Mouse (Mus musculus) heart, postnatal 0 days (tissue): ENCODE measurements around the gene Slc2a4. TPM values are rescaled to one million over a fixed set of nuclear protein-coding genes. Genes with fewer than 3 reads are reported as not detected.

Experiments
- ATAC-seq: fragments of 200-750 bp; cut with Nextera tagmentation; 2 replicates; pipeline ENCODE4 v1.8.0; 2017; ENCODE audit warnings: low read depth, moderate number of reproducible peaks, moderate library complexity; ENCODE audit not compliant: insufficient read depth
- DNase-seq: peaks from one replicate; pipeline ENCODE4 v3.0.0-alpha.2; 2016; ENCODE audit warnings: low spot score
- H3K27ac ChIP-seq: fragments of 300-500 bp; sonication (generic); 2 replicates; pipeline ENCODE4 v1.5.1; 2014; ENCODE audit warnings: low read depth, mild to moderate bottlenecking
- H3K27me3 ChIP-seq: fragments of 300-500 bp; sonication (generic); 2 replicates; pipeline ENCODE4 v1.6.1; 2014; ENCODE audit warnings: low read length, mixed read lengths; ENCODE audit not compliant: control insufficient read depth, insufficient read depth
- H3K36me3 ChIP-seq: fragments of 300-500 bp; sonication (generic); replicated peaks from 2 replicates; pipeline ENCODE4 v1.6.1; 2014; ENCODE audit warnings: low read length, mixed read lengths; ENCODE audit not compliant: control insufficient read depth, insufficient read depth
- H3K4me1 ChIP-seq: fragments of 300-500 bp; sonication (generic); 2 replicates; pipeline ENCODE4 v1.6.1; 2014; ENCODE audit warnings: antibody characterized with exemption; ENCODE audit not compliant: control insufficient read depth, insufficient read depth
- H3K4me2 ChIP-seq: fragments of 300-500 bp; sonication (generic); 2 replicates; pipeline ENCODE4 v1.6.1; 2014; ENCODE audit warnings: low read depth, mild to moderate bottlenecking, low read length, moderate library complexity
- H3K4me3 ChIP-seq: fragments of 300-500 bp; sonication (generic); 2 replicates; pipeline ENCODE4 v1.5.1; 2014; ENCODE audit warnings: low read depth, low read length
- H3K9ac ChIP-seq: fragments of 300-500 bp; sonication (generic); replicated peaks from 2 replicates; pipeline ENCODE4 v1.6.1; 2014; ENCODE audit warnings: low read depth, low read length, mixed read lengths
- H3K9me3 ChIP-seq: fragments of 300-500 bp; sonication (generic); replicated peaks from 2 replicates; pipeline ENCODE4 v1.6.1; 2016; ENCODE audit warnings: low read length; ENCODE audit not compliant: control insufficient read depth
- CTCF ChIP-seq: IDR thresholded peaks from 2 replicates; pipeline ENCODE4 v1.5.1; 2016; ENCODE audit warnings: antibody characterized with exemption, control low read depth, low read depth
- EP300 ChIP-seq: IDR thresholded peaks from 2 replicates; pipeline ENCODE4 v1.6.1; 2016; ENCODE audit warnings: antibody characterized with exemption, low read depth
- WGBS: fragments of 180-500 bp; shearing (Covaris S2); extraction: QIAGEN DNeasy Blood & Tissue Kit; methylation state at CpG from one replicate; pipeline ENCODE4 v1.1.7; 2014; 5-methylcytosine and 5-hydroxymethylcytosine counted together
- polyA plus RNA-seq: library from polyadenylated mRNA; unstranded; fragments of >200 nt; fragmentation: Nextera tagmentation; extraction: Ambion mirVana; gene quantifications from 2 replicates; pipeline ENCODE4 v1.2.1, GENCODE M21; 2015
- total RNA-seq: library from RNA; depleted of rRNA; stranded (reverse); fragments of >200 nt; gene quantifications from 2 replicates; pipeline ENCODE4 v1.2.3, GENCODE M21; 2014; ENCODE audit warnings: low replicate concordance

Gene Slc2a4
- total and polyA plus RNA-seq, 2 experiments from 2014 or later, result 89.2 to 267 TPM

DNA sequence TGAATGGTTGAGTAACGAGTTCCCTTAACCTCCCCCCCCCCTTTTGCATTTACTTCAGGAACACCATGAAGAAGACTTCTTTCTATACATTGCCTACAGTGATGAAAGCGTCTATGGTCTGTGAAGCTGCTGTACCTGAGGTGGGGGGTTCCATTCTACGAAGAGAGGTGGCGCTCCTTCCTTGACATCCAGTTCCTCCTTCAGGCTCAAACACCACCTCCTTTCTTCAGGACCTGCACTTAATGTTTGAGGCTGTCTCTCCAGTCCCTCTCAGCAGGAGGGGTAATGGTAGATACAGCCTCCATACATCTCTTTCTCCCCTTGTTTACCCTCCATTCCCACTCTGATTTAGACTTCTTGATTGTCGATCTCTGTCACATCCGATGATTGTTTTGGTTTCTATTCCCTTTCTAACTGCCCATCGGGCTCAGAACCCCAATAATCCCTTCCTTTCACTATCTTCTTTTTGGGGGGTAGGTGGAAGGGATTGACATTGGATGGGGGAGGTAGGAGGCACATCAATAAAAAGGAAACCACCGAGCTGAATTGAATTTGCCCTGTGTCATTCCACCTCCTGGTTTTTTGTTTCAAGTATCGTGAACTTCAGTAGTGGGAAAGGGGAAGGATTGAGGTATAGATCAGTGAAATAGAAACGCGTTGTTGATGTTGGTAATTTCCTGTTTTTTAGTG is 46.6 kb upstream of the Slc2a4 start:
- Histone ChIP-seq H3K27ac (no peak overlapping the region), H3K4me3 (no peak overlapping the region), H3K9ac (no peak overlapping the region), H3K27me3 (no peaks in the 10 kb centered on the region), H3K4me1 (peaks cover 11% of the 10 kb centered on the region), H3K36me3 (peaks cover 41% of the 10 kb centered on the region), H3K9me3 (no peaks in the 10 kb centered on the region), H3K4me2 (peak overlapping the region; percentile 46)
- no peak for TF ChIP-seq EP300
- TF ChIP-seq CTCF, result peak; percentile 12; the same call in 1 of the 2 replicates
- DNase-seq, result no peak
- 84% methylated on average over 11 of the region's 11 CpGs for WGBS
- ATAC-seq, result no peak

DNA sequence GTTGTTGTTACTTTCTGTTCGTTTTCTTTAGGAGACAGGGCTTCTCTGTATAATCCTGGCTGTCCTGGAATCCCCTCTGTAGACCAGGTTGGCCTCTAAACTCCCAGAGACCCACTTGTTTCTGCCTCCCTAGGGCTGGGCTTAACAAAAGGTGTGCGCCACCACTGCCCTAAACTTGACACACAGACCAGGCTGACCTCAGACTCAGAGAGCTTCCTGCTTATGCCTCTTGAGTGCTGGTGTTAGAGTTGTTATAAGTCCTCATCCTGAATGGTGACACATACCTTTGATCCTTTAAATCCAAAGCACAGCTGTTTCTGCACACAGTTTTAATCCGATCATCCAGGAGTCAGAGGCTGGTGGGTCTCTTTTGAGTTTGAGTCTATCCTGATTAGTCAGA is 44.9 kb upstream of the Slc2a4 start:
- Histone ChIP-seq H3K9me3 (no peaks in the 10 kb centered on the region), H3K36me3 (peaks cover 41% of the 10 kb centered on the region), H3K4me1 (peaks cover 11% of the 10 kb centered on the region), H3K9ac (no peak overlapping the region), H3K4me3 (peak overlapping the region; percentile 64; the same call in 1 of the 2 replicates), H3K27ac (no peak overlapping the region; the same call in 1 of the 2 replicates), H3K27me3 (no peaks in the 10 kb centered on the region), H3K4me2 (peak overlapping the region; percentile 70; the same call in 1 of the 2 replicates)
- WGBS, result 85% methylated on average over 3 of the region's 3 CpGs
- ATAC-seq (no peak), DNase-seq (no peak)
- no peak for TF ChIP-seq EP300
- no peak for TF ChIP-seq CTCF

DNA sequence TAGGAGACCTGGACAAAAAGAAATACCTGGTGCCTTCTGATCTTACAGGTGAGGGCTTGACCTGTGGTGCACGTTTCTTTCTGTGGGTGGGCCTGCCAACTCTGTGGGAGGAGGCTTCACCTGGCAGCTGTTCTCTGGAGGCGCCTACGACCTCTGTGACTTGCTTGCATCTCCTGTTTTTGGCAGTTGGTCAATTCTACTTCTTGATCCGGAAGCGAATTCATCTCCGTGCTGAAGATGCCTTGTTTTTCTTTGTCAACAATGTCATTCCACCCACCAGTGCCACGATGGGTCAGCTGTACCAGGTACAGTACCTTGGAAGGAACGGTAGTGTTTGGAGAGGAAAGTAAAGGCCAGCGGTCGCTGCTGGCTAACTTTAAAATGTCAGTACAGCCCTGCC is 44.4 kb upstream of the Slc2a4 start:
- DNase-seq (no peak), ATAC-seq (no peak)
- Histone ChIP-seq H3K4me1 (peaks cover 11% of the 10 kb centered on the region), H3K27me3 (no peaks in the 10 kb centered on the region), H3K4me2 (peak overlapping the region; percentile 70), H3K27ac (no peak overlapping the region; the same call in 1 of the 2 replicates), H3K9me3 (no peaks in the 10 kb centered on the region), H3K4me3 (peak overlapping the region; percentile 64), H3K9ac (peak overlapping the region; percentile 85), H3K36me3 (peaks cover 44% of the 10 kb centered on the region)
- TF ChIP-seq CTCF (no peak), EP300 (no peak)
- WGBS, result 60% methylated on average over 10 of the region's 10 CpGs

DNA sequence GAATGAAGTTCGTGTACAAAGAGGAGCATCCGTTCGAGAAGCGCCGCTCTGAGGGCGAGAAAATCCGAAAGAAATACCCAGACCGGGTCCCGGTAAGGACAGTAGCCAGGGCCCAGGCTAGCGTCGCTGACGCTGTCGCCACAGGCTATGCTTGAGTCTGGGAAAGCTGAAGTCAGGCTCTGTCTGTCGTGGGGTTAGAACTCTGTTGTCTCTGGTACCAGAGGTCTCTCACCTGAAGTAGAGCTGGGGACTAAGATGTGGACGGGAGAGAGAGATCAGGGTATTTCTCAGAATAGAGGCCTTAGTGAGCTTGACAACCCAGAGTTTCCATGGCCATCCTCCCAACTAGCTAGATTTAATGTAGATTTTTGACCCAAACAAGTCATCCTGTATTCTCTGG is 43.7 kb upstream of the Slc2a4 start:
- Histone ChIP-seq H3K4me3 (peak overlapping the region; percentile 64), H3K36me3 (peaks cover 51% of the 10 kb centered on the region), H3K4me1 (peaks cover 11% of the 10 kb centered on the region), H3K4me2 (peak overlapping the region; percentile 70), H3K9ac (peak overlapping the region; percentile 85), H3K27ac (peak overlapping the region; percentile 94), H3K27me3 (no peaks in the 10 kb centered on the region), H3K9me3 (no peaks in the 10 kb centered on the region)
- TF ChIP-seq CTCF (no peak), EP300 (no peak)
- ATAC-seq (no peak; the same call in 1 of the 2 replicates), DNase-seq (no peak)
- WGBS, result 1% methylated on average over 15 of the region's 15 CpGs

DNA sequence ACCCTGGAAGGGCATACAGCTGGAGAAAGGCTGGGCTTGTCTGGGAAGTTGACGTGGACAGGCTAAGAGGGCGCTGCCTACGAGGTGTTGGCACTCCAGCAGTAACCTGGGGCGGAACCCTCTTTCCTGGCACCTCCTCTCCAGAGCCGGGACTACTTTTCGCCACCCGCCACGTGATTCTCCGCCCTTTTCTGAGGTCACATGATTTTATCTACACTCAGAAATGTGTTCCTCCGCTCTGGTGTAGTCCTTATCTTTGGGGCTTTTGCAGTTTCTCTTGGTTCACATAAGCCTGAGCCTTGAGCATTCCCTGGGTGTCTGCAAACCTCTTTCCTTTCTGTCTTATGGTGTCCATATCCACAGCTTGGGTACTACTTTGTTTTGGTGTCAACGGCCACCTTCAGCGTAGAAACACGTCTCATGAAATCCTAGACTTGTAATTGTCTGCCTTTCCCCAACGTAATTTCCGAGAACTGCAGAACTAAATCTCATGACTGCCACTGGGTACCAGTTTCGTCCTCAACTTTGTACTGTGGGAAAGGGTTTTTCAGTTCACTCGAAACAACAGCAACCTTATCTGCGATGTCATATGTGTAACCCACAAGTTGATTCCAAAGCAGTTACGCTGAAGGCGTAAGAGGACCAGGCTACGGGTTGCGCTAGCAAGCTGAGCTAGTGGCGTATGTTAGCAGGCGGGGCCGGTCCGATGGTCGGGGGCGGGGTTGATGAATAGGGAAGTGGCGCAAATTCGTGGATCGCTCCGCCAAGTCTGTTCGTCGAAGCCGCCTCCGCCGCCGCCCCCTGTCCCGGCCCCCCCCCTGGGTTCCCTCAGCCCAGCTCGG is 43.1 kb upstream of the Slc2a4 start, which contains the start of gene Gabarap:
Gabarap (plus strand) TSS at position 294 of the 842 bp plus-strand sequence.
- peak within 1 kb of the TSS; percentile 70 for H3K4me2 ChIP-seq
- peak; percentile 74 for ATAC-seq
- peak; percentile 98 for DNase-seq
- WGBS, result under 1% methylated on average over 40 of the region's 40 CpGs
- H3K27me3 ChIP-seq, result no peaks in the 10 kb centered on the region
- no peaks in the 10 kb centered on the region for H3K9me3 ChIP-seq
- peak within 1 kb of the TSS; percentile 64 for H3K4me3 ChIP-seq
- H3K9ac ChIP-seq, result peak within 1 kb of the TSS; percentile 85
- H3K4me1 ChIP-seq, result peaks cover 11% of the 10 kb centered on the region
- H3K27ac ChIP-seq, result peak within 1 kb of the TSS; percentile 94
- TF ChIP-seq CTCF, result 0 out of 2 replicates have a peak, but pooled peaks have one; percentile 17
- peak; percentile 60; the same call in 1 of the 2 replicates for TF ChIP-seq EP300
- peaks cover 57% of the 10 kb centered on the region for H3K36me3 ChIP-seq
